Mouse (Mus musculus) spleen, adult 2 months (tissue): Measurements from ENCODE around the gene Stx8. TPM values are rescaled to one million over a fixed set of nuclear protein-coding genes. Genes with fewer than 3 reads are reported as not detected.

Experiments used
- DNase-seq, 2 experiments: peaks; one replicate each; pipeline versions ENCODE4 v3.0.0 to v3.0.0-alpha.2; 2012 to 2021; ENCODE audit warnings: low spot score in 2 of 2, low read depth in 1 of 2
- H3K27ac ChIP-seq: fragments of 200-500 bp; 2 replicates; pipeline ENCODE4 v1.5.1; 2012; ENCODE audit warnings: low read length, inconsistent platforms; ENCODE audit not compliant: insufficient read depth
- H3K27me3 ChIP-seq: fragments of 200-500 bp; 2 replicates; pipeline ENCODE4 v1.6.1; 2012; ENCODE audit warnings: mild to moderate bottlenecking, moderate library complexity, low read length, inconsistent platforms; ENCODE audit not compliant: control insufficient read depth, insufficient read depth
- H3K36me3 ChIP-seq: fragments of 200-500 bp; 2 replicates; pipeline ENCODE4 v1.6.1; 2012; ENCODE audit warnings: mild to moderate bottlenecking, low read length, inconsistent platforms; ENCODE audit not compliant: control insufficient read depth, insufficient read depth
- H3K4me1 ChIP-seq: fragments of 200-500 bp; 2 replicates; pipeline ENCODE4 v1.6.1; 2011; ENCODE audit warnings: inconsistent platforms; ENCODE audit not compliant: control insufficient read depth, insufficient read depth, insufficient read length
- H3K4me3 ChIP-seq: fragments of 200-500 bp; 2 replicates; pipeline ENCODE4 v1.5.1; 2011; ENCODE audit warnings: mild to moderate bottlenecking, inconsistent platforms; ENCODE audit not compliant: insufficient read depth, insufficient read length; ENCODE audit errors: extremely low read depth
- CTCF ChIP-seq: fragments of 200-500 bp; IDR thresholded peaks from 2 replicates; pipeline ENCODE4 v1.5.1; 2011; ENCODE audit warnings: mild to moderate bottlenecking, inconsistent platforms; ENCODE audit not compliant: insufficient read depth, insufficient read length, insufficient replicate concordance; ENCODE audit errors: extremely low read depth
- POLR2A ChIP-seq: fragments of 200-500 bp; IDR thresholded peaks from 2 replicates; pipeline ENCODE4 v1.6.1; 2011; ENCODE audit warnings: low read depth, low read length, inconsistent platforms
- WGBS: fragments of 180-500 bp; shearing (Covaris S2); methylation state at CpG from one replicate; pipeline ENCODE4 v1.1.7; 2018; 5-methylcytosine and 5-hydroxymethylcytosine counted together
- polyA plus RNA-seq: library from polyadenylated mRNA; depleted of rRNA; stranded (reverse); fragments of >200 nt; gene quantifications from 2 replicates; pipeline ENCODE4 v1.2.3, GENCODE M21; 2012

The Stx8 gene
- polyA plus RNA-seq, 1 experiment, result 3.2 TPM

DNA sequence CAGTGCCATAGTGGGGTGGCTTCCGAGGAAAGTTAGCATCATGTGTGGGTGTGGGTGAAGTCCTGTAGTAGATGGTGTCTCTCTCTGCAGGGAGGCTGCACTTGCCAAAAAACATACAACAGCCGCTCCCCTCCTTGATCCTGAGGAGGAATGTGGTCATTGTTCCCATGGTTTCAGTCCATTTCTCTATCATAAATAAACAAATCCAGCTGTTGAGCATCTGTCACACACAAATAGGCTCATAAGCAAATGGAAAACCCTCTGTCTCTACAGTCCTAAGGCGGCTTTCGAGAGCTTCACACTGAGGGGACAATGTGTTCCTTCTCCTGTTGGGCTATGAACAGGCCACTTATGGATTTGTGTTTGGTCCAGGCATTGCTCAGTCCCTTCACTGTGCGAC, 56.9 kb downstream of the Stx8 start:
- Histone ChIP-seq H3K36me3 (peaks cover 8% of the 10 kb centered on the region), H3K27ac (no peak overlapping the region), H3K4me1 (no peaks in the 10 kb centered on the region), H3K27me3 (no peaks in the 10 kb centered on the region), H3K4me3 (no peak overlapping the region)
- TF ChIP-seq POLR2A (no peak), CTCF (no peak)
- no peak for DNase-seq
- 92% methylated on average over 5 of the region's 5 CpGs for WGBS

DNA sequence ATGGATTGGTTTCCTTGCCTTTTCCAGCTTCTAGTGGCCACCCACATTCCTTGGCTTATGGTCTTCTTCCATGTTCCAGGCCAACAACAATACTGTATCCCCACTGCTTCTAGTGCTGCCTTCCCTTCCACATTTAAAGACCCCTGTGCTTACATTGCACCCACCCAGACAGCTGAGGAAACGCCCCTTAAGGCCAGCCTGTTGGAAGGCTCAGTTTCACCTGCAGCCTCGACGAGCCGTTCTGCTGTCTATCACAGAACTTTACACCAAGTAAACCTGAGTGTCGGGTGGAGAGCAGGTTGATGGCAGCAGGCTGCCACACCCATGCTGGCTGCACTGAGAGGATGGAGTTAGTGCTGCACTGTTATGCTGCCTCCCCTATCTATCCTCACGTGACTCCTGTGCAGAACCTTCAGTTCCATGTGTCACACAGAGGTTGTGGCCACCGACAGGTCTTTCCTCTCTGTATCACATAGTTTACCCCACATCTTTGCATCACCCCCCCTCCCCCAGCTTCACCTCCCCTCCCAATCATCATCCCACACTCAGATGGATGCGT, 57.9 kb downstream of the Stx8 start:
- no peak for TF ChIP-seq CTCF
- no peak for TF ChIP-seq POLR2A
- no peak for DNase-seq
- Histone ChIP-seq H3K27me3 (no peaks in the 10 kb centered on the region), H3K4me3 (no peak overlapping the region), H3K36me3 (peaks cover 6% of the 10 kb centered on the region), H3K27ac (no peak overlapping the region), H3K4me1 (no peaks in the 10 kb centered on the region)
- 92% methylated on average over 8 of the region's 8 CpGs for WGBS

GRCm38 (mm10) chr11:68026590-68026989, 60.6 kb downstream of the Stx8 start:
- H3K36me3 ChIP-seq, result peaks cover 4% of the 10 kb centered on the region
- no peak for DNase-seq
- H3K27me3 ChIP-seq, result no peaks in the 10 kb centered on the region
- WGBS, result 93% methylated on average over 5 of the region's 5 CpGs
- no peak overlapping the region for H3K4me3 ChIP-seq
- H3K27ac ChIP-seq, result no peak overlapping the region
- no peaks in the 10 kb centered on the region for H3K4me1 ChIP-seq
- TF ChIP-seq CTCF, result no peak
- no peak for TF ChIP-seq POLR2A

- H3K27me3 ChIP-seq, result no peaks in the 10 kb centered on the region
- peaks cover 2% of the 10 kb centered on the region; the same call in 1 of the 2 replicates for H3K36me3 ChIP-seq
- DNase-seq, result no peak
- no peak overlapping the region for H3K4me3 ChIP-seq
- WGBS, result 93% methylated on average over 4 of the region's 4 CpGs
- TF ChIP-seq CTCF (no peak), POLR2A (no peak)
- H3K27ac ChIP-seq, result no peak overlapping the region
- no peaks in the 10 kb centered on the region for H3K4me1 ChIP-seq
These were observed 63.1 kb downstream of the Stx8 start for GRCm38 (mm10) chr11:68029079-68029478.

DNA sequence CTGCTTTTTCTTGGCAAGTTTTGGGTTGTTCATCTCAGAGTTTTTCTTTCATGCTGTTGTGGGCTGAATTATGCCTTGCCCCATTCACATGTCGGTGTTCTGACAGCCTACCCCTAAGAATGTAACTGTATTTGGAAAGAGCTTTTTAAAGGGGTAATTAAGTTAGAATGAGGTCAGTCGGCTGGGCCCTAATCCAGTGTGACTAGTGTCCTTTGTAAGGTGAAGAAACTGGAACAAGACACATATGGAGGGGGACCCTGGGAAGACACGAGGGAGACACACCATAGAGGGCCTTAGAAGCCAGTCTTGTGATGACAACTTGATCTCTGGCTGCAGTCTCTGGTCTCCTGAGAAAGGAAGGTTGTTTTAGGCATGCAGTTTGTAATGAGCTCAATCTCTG, 63.9 kb downstream of the Stx8 start:
- peaks cover 2% of the 10 kb centered on the region; the same call in 1 of the 2 replicates for H3K36me3 ChIP-seq
- no peak for DNase-seq
- H3K4me1 ChIP-seq, result no peaks in the 10 kb centered on the region
- H3K27me3 ChIP-seq, result no peaks in the 10 kb centered on the region
- no peak overlapping the region for H3K4me3 ChIP-seq
- 83% methylated on average over 3 of the region's 3 CpGs for WGBS
- TF ChIP-seq CTCF, result no peak
- TF ChIP-seq POLR2A, result no peak
- H3K27ac ChIP-seq, result no peak overlapping the region

- H3K4me3 ChIP-seq, result no peak overlapping the region
- no peak overlapping the region for H3K27ac ChIP-seq
- H3K4me1 ChIP-seq, result no peaks in the 10 kb centered on the region
- TF ChIP-seq CTCF (no peak), POLR2A (no peak)
- no peaks in the 10 kb centered on the region for H3K27me3 ChIP-seq
- DNase-seq, result no peak
- H3K36me3 ChIP-seq, result peaks cover 2% of the 10 kb centered on the region; the same call in 1 of the 2 replicates
- 80% methylated on average over 1 of the region's 1 CpGs for WGBS
These were observed 64.8 kb downstream of the Stx8 start for GRCm38 (mm10) chr11:68030771-68031170.

DNA sequence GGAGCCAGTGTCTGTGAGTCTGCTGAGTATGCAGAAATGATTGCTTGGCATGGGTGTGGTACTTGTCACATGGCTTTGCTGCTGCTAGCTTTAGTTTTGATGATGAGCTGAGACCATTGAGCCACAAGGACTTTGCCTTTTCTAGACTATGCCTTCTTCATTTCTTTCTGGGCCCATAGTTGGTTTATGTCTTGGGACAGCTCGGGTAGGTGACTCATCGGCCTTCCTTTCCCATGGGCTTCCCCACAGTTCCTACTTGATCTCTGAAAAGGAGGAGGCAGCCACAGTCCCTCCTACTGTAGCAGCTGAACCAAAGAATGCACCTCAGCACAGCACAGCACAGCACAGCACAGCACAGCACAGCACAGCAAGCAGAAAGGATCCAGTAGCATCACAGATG, 66.5 kb downstream of the Stx8 start:
- H3K4me1 ChIP-seq, result no peaks in the 10 kb centered on the region
- no peak overlapping the region for H3K4me3 ChIP-seq
- peaks cover 2% of the 10 kb centered on the region; the same call in 1 of the 2 replicates for H3K36me3 ChIP-seq
- WGBS, result 84% methylated on average over 2 of the region's 2 CpGs
- no peak overlapping the region for H3K27ac ChIP-seq
- no peaks in the 10 kb centered on the region for H3K27me3 ChIP-seq
- no peak for DNase-seq
- TF ChIP-seq POLR2A (no peak), CTCF (no peak)
